Mouse (Mus musculus): ENCODE data around the gene Olfr435.
"Not testable (repeated sequence)": the region's sequence is repeated elsewhere in the genome, so short reads cannot be mapped to it uniquely, and the experiment has no call there.

Gene Olfr435

GRCm38 (mm10) chr6:43196781-43197180 is at the start of gene Olfr435:
Gene Olfr435, plus strand, starts transcription at chr6:43197146.
- no peak for DNase-seq (ENCODE audit: low read depth)

- no peak for DNase-seq (ENCODE audit: low read depth)
These were observed 37.4 kb upstream of the Olfr435 start for GRCm38 (mm10) chr6:43159502-43159901.

GRCm38 (mm10) chr6:43162982-43163381 is 34.0 kb upstream of the Olfr435 start, which contains the start of gene Olfr437:
Gene Olfr437, plus strand, starts transcription at chr6:43163282.
- no peak for DNase-seq (ENCODE audit: low read depth)

- no peak for DNase-seq (ENCODE audit: low read depth)
These were observed 29.7 kb upstream of the Olfr435 start for GRCm38 (mm10) chr6:43167246-43167645.

GRCm38 (mm10) chr6:43171840-43172239 is 25.1 kb upstream of the Olfr435 start, which contains the start of gene Olfr13:
Gene Olfr13, plus strand, starts transcription at chr6:43172140.
- DNase-seq (ENCODE audit: low read depth) = no peak

- DNase-seq (ENCODE audit: low read depth) = no peak
These were observed 18.8 kb upstream of the Olfr435 start for GRCm38 (mm10) chr6:43178129-43178528.

GRCm38 (mm10) chr6:43178584-43179501 is 18.1 kb upstream of the Olfr435 start:
- no peak for DNase-seq (ENCODE audit: low read depth)

GRCm38 (mm10) chr6:43190986-43191385 is 6.0 kb upstream of the Olfr435 start:
- no peak for DNase-seq (ENCODE audit: low read depth)

- no peak for DNase-seq (ENCODE audit: low read depth)
These were observed 1.1 kb downstream of the Olfr435 start for GRCm38 (mm10) chr6:43198094-43198493.

GRCm38 (mm10) chr6:43202786-43203185 is 5.8 kb downstream of the Olfr435 start:
- DNase-seq (ENCODE audit: low read depth) = no peak

- DNase-seq (ENCODE audit: low read depth) = no peak
These were observed 8.4 kb downstream of the Olfr435 start for GRCm38 (mm10) chr6:43205355-43205754.

- not testable (repeated sequence) for DNase-seq (ENCODE audit: low read depth)
These were observed 15.9 kb downstream of the Olfr435 start, which contains the start of gene Olfr434 for GRCm38 (mm10) chr6:43212873-43213272. Gene Olfr434, plus strand, starts transcription at chr6:43213021.

GRCm38 (mm10) chr6:43231255-43231654 is 34.3 kb downstream of the Olfr435 start, which contains the start of gene Olfr47:
Gene Olfr47, plus strand, starts transcription at chr6:43231529.
- DNase-seq (ENCODE audit: low read depth) = not testable (repeated sequence)

GRCm38 (mm10) chr6:43242061-43242460 is 45.1 kb downstream of the Olfr435 start:
- DNase-seq (ENCODE audit: low read depth) = no peak

- no peak for DNase-seq (ENCODE audit: low read depth)
These were observed 50.5 kb downstream of the Olfr435 start for GRCm38 (mm10) chr6:43247396-43247795.

GRCm38 (mm10) chr6:43252994-43253393 is 56.0 kb downstream of the Olfr435 start:
- no peak for DNase-seq (ENCODE audit: low read depth)
